Mouse (Mus musculus): ENCODE measurements at regions not wholly inside any gene's neighbourhood (a gene's known extent, or its start where the extent isn't known, plus 50 kb on each side); places are given as distances from the start of the nearest gene placed in this dataset.

DNA sequence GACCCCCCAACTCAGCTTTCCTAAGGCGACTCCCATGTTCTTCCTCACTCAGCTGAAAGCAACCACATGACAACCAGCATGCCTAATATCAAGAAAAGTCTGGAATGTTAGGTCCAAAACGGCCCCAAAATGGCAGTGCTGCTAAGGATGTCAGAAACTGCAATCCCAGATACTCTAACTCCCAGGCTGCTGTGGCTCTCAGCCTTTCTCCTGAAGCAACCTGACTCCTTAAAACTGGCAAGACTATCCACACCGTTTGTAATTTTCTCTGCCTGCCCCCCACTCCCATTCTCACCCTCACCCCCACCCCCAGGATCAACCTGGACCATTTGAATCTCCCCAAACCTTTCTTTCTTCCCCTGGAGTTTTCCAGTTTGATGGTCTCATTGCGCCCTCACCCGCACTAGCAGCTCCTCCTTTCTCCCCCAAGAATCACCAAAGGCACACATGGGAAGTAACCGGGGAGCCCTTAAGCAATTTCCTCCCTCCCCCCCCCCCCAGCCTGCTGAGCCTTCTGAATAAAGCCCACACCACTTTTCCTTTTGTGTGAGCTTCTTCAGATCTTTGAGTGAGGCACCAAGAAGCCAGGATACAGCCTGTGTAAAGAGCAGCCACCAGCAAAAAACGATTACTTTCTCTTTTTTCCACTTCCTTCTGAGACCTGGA is 106.7 kb upstream of the Ipo5 start:
- no peak for TF ChIP-seq POLR2A (IDR thresholded peaks at IDR 0.05; ENCODE audit: extremely low read depth, insufficient read depth, low read length)
- no peak for TF ChIP-seq CTCF (IDR thresholded peaks at IDR 0.05; ENCODE audit: extremely low read depth, insufficient read depth, low read length)

Data from cortical plate, adult 2 months (tissue).